Mouse (Mus musculus) stomach, postnatal 0 days (tissue): ENCODE data around the gene Mrps35. TPM values are rescaled to one million over a fixed set of nuclear protein-coding genes. Genes with fewer than 3 reads are reported as not detected.

ENCODE experiments used
- ATAC-seq: fragments of 200-750 bp; cut with Nextera tagmentation; 2 replicates; pipeline ENCODE4 v1.8.0; 2017; ENCODE audit not compliant: low FRiP score, low TSS enrichment
- DNase-seq: peaks from one replicate; pipeline ENCODE4 v3.0.0-alpha.2; 2016; ENCODE audit warnings: low spot score
- H3K27ac ChIP-seq: fragments of 300-500 bp; sonication (generic); replicated peaks from 2 replicates; pipeline ENCODE4 v1.5.1; 2014; ENCODE audit warnings: mild to moderate bottlenecking, control low read depth
- H3K27me3 ChIP-seq: fragments of 300-500 bp; sonication (generic); 2 replicates; pipeline ENCODE4 v1.6.1; 2014; ENCODE audit warnings: low read length; ENCODE audit not compliant: control insufficient read depth, insufficient read depth
- H3K36me3 ChIP-seq: fragments of 300-500 bp; sonication (generic); 2 replicates; pipeline ENCODE4 v1.6.1; 2014; ENCODE audit warnings: low read length, mixed read lengths; ENCODE audit not compliant: control insufficient read depth, insufficient read depth
- H3K4me1 ChIP-seq: fragments of 300-500 bp; sonication (generic); replicated peaks from 2 replicates; pipeline ENCODE4 v1.6.1; 2014; ENCODE audit warnings: antibody characterized with exemption; ENCODE audit not compliant: control insufficient read depth, insufficient read depth
- H3K4me2 ChIP-seq: fragments of 300-500 bp; sonication (generic); replicated peaks from 2 replicates; pipeline ENCODE4 v1.6.1; 2014; ENCODE audit warnings: low read depth, mild to moderate bottlenecking, control low read depth, moderate library complexity
- H3K4me3 ChIP-seq: fragments of 300-500 bp; sonication (generic); 2 replicates; pipeline ENCODE4 v1.5.1; 2014; ENCODE audit warnings: low read depth, low read length, control low read depth
- H3K9ac ChIP-seq: fragments of 300-500 bp; sonication (generic); 2 replicates; pipeline ENCODE4 v1.6.1; 2014; ENCODE audit warnings: mild to moderate bottlenecking, low read length, control low read depth, mixed read lengths
- H3K9me3 ChIP-seq: fragments of 300-500 bp; sonication (generic); 2 replicates; pipeline ENCODE4 v1.6.1; 2016; ENCODE audit warnings: low read length; ENCODE audit not compliant: control insufficient read depth
- CTCF ChIP-seq: IDR thresholded peaks from 2 replicates; pipeline ENCODE4 v1.5.1; 2016; ENCODE audit warnings: antibody characterized with exemption, low read depth, mild to moderate bottlenecking, moderate library complexity
- EP300 ChIP-seq: optimal IDR thresholded peaks from 2 replicates; pipeline ENCODE3; 2016; ENCODE audit warnings: antibody characterized with exemption
- WGBS: fragments of 180-500 bp; shearing (Covaris S2); extraction: QIAGEN DNeasy Blood & Tissue Kit; methylation state at CpG from one replicate; pipeline ENCODE4 v1.1.7; 2014; 5-methylcytosine and 5-hydroxymethylcytosine counted together
- polyA plus RNA-seq: library from polyadenylated mRNA; unstranded; fragments of >200 nt; fragmentation: Nextera tagmentation; extraction: Ambion mirVana; gene quantifications from 2 replicates; pipeline ENCODE4 v1.2.1, GENCODE M21; 2015

Gene Mrps35
- polyA plus RNA-seq, 1 experiment from 2014 or later = 101 TPM

DNA sequence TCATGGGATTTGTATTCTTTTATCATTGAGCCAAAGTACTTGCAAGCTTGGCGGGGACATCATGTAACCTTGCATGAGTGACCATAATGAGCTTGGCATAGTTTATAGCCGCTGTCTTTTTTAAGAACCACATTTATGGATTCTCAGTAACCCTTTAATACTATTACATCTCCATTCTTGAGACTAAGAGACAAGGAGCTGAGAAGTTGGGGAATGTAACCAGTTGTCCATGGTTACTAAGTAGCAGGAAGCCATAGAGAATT is 19.5 kb upstream of the Mrps35 start:
- 71% methylated on average over 2 of the region's 2 CpGs for WGBS
- H3K27ac ChIP-seq = peak overlapping the region; percentile 49
- H3K4me3 ChIP-seq = no peak overlapping the region
- no peaks in the 10 kb centered on the region for H3K27me3 ChIP-seq
- no peaks in the 10 kb centered on the region for H3K9me3 ChIP-seq
- no peaks in the 10 kb centered on the region for H3K4me1 ChIP-seq
- peaks cover 27% of the 10 kb centered on the region for H3K36me3 ChIP-seq
- no peak overlapping the region for H3K4me2 ChIP-seq
- ATAC-seq = no peak
- no peak overlapping the region for H3K9ac ChIP-seq
- DNase-seq = no peak
- TF ChIP-seq EP300 (no peak), CTCF (no peak)

DNA sequence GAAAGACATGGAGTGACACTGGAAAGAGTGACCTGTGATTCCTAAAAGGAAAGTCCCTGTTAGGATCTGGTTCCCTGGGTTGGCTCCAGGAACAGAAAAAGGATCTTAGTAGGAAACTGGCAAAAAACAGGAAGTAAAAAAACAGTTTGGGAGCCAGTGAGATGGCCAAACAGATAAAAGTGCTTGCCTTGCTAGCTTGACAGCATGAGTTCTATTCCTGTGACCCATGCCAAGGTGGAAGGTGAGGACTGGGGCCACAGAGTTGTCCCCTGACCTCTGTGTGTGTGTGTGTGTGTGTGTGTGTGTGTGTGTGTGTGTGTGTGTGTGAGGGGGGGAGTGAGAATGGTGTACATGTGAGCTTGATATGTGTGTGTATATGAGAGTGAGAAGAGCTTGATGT is 19.0 kb upstream of the Mrps35 start:
- no peak for ATAC-seq
- Histone ChIP-seq H3K4me1 (no peaks in the 10 kb centered on the region), H3K36me3 (peaks cover 25% of the 10 kb centered on the region), H3K27me3 (no peaks in the 10 kb centered on the region), H3K27ac (peak overlapping the region; percentile 49), H3K9ac (no peak overlapping the region), H3K9me3 (no peaks in the 10 kb centered on the region), H3K4me2 (no peak overlapping the region), H3K4me3 (no peak overlapping the region)
- DNase-seq = peak; percentile 12
- no peak for TF ChIP-seq CTCF
- no peak for TF ChIP-seq EP300

DNA sequence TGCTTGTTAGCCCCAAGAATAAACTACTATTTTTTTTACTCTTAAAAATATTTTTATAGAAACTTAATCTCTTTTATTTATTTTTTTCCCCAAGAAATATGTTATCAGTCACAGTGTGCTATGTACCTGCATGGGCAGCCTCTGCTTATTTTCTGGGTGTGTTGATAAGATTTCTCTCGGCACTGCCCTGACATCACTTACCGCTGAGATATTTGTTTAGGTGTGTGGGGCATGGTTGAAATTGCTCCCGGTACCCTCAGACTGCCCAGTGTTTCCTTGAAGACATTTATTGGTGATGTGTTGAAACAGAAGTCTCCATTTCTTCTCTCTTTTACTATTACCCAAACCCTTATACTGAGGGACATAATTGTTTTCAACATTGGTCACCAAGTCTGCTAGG is 17.8 kb upstream of the Mrps35 start:
- TF ChIP-seq EP300 (no peak), CTCF (no peak)
- no peaks in the 10 kb centered on the region for H3K4me1 ChIP-seq
- no peak overlapping the region for H3K9ac ChIP-seq
- H3K27ac ChIP-seq = peak overlapping the region; percentile 63; the same call in 1 of the 2 replicates
- peaks cover 26% of the 10 kb centered on the region for H3K36me3 ChIP-seq
- 59% methylated on average over 3 of the region's 3 CpGs for WGBS
- H3K27me3 ChIP-seq = no peaks in the 10 kb centered on the region
- H3K9me3 ChIP-seq = no peaks in the 10 kb centered on the region
- DNase-seq = peak; percentile 60
- no peak overlapping the region for H3K4me2 ChIP-seq
- no peak overlapping the region for H3K4me3 ChIP-seq
- ATAC-seq = peak; percentile 89

DNA sequence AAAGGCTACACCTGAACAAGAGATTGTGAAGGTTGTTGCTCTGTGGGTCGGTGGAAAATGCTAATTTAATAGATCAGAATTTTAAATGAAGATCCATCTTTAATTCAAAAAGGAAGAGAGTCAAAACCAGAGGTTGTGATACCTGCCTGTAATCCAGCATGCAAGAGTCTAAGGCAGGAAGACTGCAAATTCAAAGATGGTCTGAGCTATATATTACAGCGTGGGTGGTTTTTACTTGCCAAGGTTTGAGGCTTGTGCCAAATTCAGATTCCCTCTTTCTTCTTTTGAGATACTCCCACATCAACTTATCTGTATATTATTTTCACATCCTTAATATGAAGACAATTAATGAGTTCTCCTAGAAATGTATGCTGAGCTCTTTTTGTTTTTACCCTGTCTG is 14.2 kb upstream of the Mrps35 start:
- no peak overlapping the region for H3K27ac ChIP-seq
- ATAC-seq (no peak), DNase-seq (no peak)
- H3K27me3 ChIP-seq = no peaks in the 10 kb centered on the region
- 79% methylated on average over 2 of the region's 2 CpGs for WGBS
- peaks cover 20% of the 10 kb centered on the region; the same call in 1 of the 2 replicates for H3K36me3 ChIP-seq
- H3K4me3 ChIP-seq = no peak overlapping the region
- no peaks in the 10 kb centered on the region for H3K9me3 ChIP-seq
- no peak overlapping the region for H3K4me2 ChIP-seq
- TF ChIP-seq EP300 = no peak
- no peak for TF ChIP-seq CTCF
- no peaks in the 10 kb centered on the region for H3K4me1 ChIP-seq
- no peak overlapping the region for H3K9ac ChIP-seq

DNA sequence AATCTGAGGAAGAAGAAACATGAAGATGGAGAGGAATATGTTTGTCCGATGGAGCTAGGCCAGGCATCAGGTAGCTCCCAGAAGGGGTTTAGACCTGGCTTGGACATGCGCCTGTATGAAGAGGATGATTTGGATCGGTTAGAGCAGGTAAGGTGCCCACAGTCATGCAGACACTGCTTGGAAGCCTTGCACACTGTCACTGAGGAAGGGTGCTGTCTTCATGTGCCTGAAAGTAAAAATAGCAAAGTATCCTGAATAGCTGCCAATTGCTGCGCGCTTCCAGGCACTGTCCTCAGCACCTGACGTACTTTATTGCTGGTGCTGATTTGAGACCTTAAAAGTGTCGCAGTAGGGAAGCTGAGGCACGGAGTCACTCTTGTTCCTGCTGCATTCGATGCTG is 13.0 kb upstream of the Mrps35 start:
- WGBS = 94% methylated on average over 9 of the region's 9 CpGs
- Histone ChIP-seq H3K27me3 (no peaks in the 10 kb centered on the region), H3K4me3 (no peak overlapping the region), H3K9me3 (no peaks in the 10 kb centered on the region), H3K4me2 (no peak overlapping the region), H3K9ac (no peak overlapping the region), H3K27ac (no peak overlapping the region), H3K36me3 (peaks cover 20% of the 10 kb centered on the region; the same call in 1 of the 2 replicates), H3K4me1 (no peaks in the 10 kb centered on the region)
- TF ChIP-seq CTCF (no peak), EP300 (no peak)
- DNase-seq (no peak), ATAC-seq (no peak)

DNA sequence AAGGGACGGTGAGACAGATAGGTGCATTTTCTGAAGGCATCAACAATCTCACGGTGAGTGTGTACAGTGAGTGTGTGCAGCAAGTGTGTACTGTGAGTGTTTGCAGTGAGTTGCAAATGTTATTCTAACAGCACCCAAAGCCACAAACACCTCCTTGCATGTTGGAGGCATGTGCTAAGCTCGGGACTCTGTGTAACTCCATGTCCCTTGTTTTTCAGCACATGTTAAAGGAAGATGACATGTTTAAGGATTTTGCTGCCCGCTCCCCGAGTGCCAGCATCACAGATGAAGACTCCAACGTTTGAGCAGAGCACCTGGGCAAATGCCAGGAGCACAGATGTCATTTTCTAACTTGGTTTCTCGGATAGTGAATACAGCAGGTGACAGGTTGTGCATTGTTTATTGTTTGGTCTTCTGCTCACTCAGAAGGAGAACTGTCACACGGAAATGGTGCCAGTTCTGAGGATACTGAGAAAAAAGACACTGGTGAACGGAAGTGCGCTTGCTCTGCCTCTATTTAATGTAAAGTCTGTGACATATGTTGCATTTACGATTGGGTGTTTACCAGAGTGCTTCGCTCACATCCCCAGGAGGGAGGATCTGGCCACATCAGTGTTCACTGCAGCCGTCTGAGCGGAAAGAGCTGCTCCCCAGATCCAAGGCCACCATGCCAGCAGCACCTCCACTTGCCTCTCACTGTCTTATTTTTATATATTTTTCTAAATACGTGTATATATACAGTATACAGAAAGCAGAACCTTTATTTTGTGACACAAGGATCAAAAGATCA is 12.3 kb upstream of the Mrps35 start:
- Histone ChIP-seq H3K36me3 (peaks cover 20% of the 10 kb centered on the region; the same call in 1 of the 2 replicates), H3K27ac (no peak overlapping the region), H3K27me3 (no peaks in the 10 kb centered on the region), H3K9me3 (no peaks in the 10 kb centered on the region), H3K9ac (no peak overlapping the region), H3K4me1 (no peaks in the 10 kb centered on the region), H3K4me2 (no peak overlapping the region), H3K4me3 (no peak overlapping the region)
- no peak for ATAC-seq
- WGBS = 87% methylated on average over 15 of the region's 15 CpGs
- DNase-seq = peak; percentile 7
- no peak for TF ChIP-seq EP300
- no peak for TF ChIP-seq CTCF
